Comparison of ENCODE assay signal across 12 mouse cellular contexts in genomic region chr5:151346626-151347025, GRCm38 (mm10).
DNase-seq lines count a peak whose midpoint lies in the region; ATAC-seq and TF ChIP-seq lines count a peak whose summit lies in the region.
"Had no signal": no experiment of that assay in that cellular context is flagged by ENCODE, and none has a peak within 500 bp of the region (broad histone marks: within the 10 kb centered on the region; RNA-seq: fewer than 3 reads in every experiment).

No protein-coding gene starts in this region.

- no peak for TF ChIP-seq POLR2A in liver, adult 2 months (IDR thresholded peaks at IDR 0.05; ENCODE audit: extremely low read depth, insufficient read depth, low read length)
- no peak for TF ChIP-seq POLR2A in small intestine, adult 2 months (IDR thresholded peaks at IDR 0.05; ENCODE audit: low read depth, low read length)

- DNase-seq in liver, adult 2 months (ENCODE audit: extremely low read depth, low read depth, low spot score): peak; percentile 92
- no peak for DNase-seq in liver
- peak; percentile 91 for DNase-seq in adrenal gland, postnatal 10 days
- DNase-seq in heart, postnatal 36 days: peak; percentile 23 to 43
- no peak for DNase-seq in right cerebral cortex, postnatal 36 days (ENCODE audit: low spot score in 2 of 2)
- DNase-seq: cerebellum, adult 9-10 months; spleen, adult 18-20 months had no signal

- H3K9ac ChIP-seq in liver, adult 2 months (ENCODE audit: low read depth, low read length): no peak overlapping the region

- 18% methylated on average over 8 of the region's 8 CpGs for WGBS in liver, adult 2 months
- WGBS in small intestine, adult 2 months: 30% methylated on average over 8 of the region's 8 CpGs

- H3K27me3 ChIP-seq in liver, adult 2 months (ENCODE audit: control insufficient read depth, insufficient read depth, low read length): no peaks in the 10 kb centered on the region
- no peaks in the 10 kb centered on the region for H3K27me3 ChIP-seq in small intestine, adult 2 months (ENCODE audit: control insufficient read depth, insufficient read depth, low read length)

- H3K79me2 ChIP-seq in liver, adult 2 months (ENCODE audit: control insufficient read depth, insufficient read depth, low read length): no peaks in the 10 kb centered on the region

- intact Hi-C loops in heart, postnatal 36 days (cut with DNase I): no loop called here

- no peak for TF ChIP-seq CTCF in liver, adult 2 months (IDR thresholded peaks at IDR 0.05; ENCODE audit: low read depth, low read length)
- TF ChIP-seq CTCF in small intestine, adult 2 months (IDR thresholded peaks at IDR 0.05; ENCODE audit: extremely low read depth, insufficient read length, insufficient replicate concordance, low read depth, low read length): no peak

- H3K4me1 ChIP-seq in liver, adult 2 months (ENCODE audit: control insufficient read depth, insufficient read depth, low read length): peaks cover 7% of the 10 kb centered on the region
- peaks cover 2% of the 10 kb centered on the region; the same call in 1 of the 2 replicates for H3K4me1 ChIP-seq in small intestine, adult 2 months (ENCODE audit: control insufficient read depth, insufficient read depth, insufficient read length, low read length)
- H3K4me1 ChIP-seq: forebrain, embryonic 10.5 days; hindbrain, embryonic 10.5 days had no signal

- H3K36me3 ChIP-seq in liver, adult 2 months (ENCODE audit: control insufficient read depth, insufficient read depth, low read length): no peaks in the 10 kb centered on the region
- H3K36me3 ChIP-seq in small intestine, adult 2 months (ENCODE audit: control insufficient read depth, insufficient read depth, low read length): no peaks in the 10 kb centered on the region
- H3K36me3 ChIP-seq: forebrain, embryonic 10.5 days; hindbrain, embryonic 10.5 days had no signal

- no peak overlapping the region for H3K27ac ChIP-seq in liver, adult 2 months (replicated peaks; ENCODE audit: insufficient read depth, low read depth, low read length)
- H3K27ac ChIP-seq in small intestine, adult 2 months (ENCODE audit: insufficient read depth, low read depth, low read length): peak overlapping the region; percentile 24; the same call in 1 of the 2 replicates
- H3K27ac ChIP-seq: forebrain, embryonic 10.5 days; hindbrain, embryonic 10.5 days; macrophage had no signal

- no peak for ATAC-seq in erythroblast, adult 5-6 weeks (replicated peaks; ENCODE audit: low FRiP score, poor library complexity, severe bottlenecking)

- no peak overlapping the region for H3K4me3 ChIP-seq in liver, adult 2 months (ENCODE audit: insufficient read depth, low read depth, low read length)
- H3K4me3 ChIP-seq in small intestine, adult 2 months (ENCODE audit: low read depth, low read length): no peak overlapping the region
- H3K4me3 ChIP-seq: forebrain, embryonic 10.5 days; hindbrain, embryonic 10.5 days had no signal

Comparison
In these comparisons a context has a peak if more than half of its experiments do, and no peak if none do; other contexts are left out.
1. DNase-seq: peak in liver, adult 2 months (single experiment), adrenal gland, postnatal 10 days (single experiment) and heart, postnatal 36 days (2 of 2); none in liver (single experiment) and right cerebral cortex, postnatal 36 days (0 of 2).